Mouse (Mus musculus): ENCODE results near the gene Ctrb1.

Ctrb1 gene

GRCm38 (mm10) chr8:111690960-111691445, at the start of gene Ctrb1:
Gene Ctrb1, minus strand, starts transcription at chr8:111691010.
- DNase-seq: no peak

GRCm38 (mm10) chr8:111740301-111740711, 49.5 kb upstream of the Ctrb1 start:
- DNase-seq: peak; percentile 20

DNA sequence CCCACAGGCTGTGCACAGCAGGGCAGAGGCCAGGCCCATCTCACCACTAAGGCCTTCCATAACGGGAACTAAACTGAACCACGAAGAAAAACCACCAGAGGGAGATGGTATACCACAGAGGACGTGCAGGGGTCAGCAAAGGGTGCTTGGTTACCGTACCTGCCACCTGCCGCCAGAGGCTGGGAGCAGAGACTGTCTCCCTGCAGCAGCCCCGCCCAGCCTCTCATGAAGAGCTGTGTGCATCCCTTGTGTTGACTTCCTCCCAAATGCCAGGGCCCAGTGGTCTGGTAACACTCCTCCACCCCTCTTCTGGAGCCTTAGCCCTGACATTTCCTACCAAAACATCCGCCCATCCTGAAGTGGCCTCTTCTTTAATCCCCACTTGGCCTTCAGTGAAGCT, 48.8 kb upstream of the Ctrb1 start:
- DNase-seq: no peak

GRCm38 (mm10) chr8:111738867-111739266, 48.1 kb upstream of the Ctrb1 start:
- no peak for DNase-seq

DNA sequence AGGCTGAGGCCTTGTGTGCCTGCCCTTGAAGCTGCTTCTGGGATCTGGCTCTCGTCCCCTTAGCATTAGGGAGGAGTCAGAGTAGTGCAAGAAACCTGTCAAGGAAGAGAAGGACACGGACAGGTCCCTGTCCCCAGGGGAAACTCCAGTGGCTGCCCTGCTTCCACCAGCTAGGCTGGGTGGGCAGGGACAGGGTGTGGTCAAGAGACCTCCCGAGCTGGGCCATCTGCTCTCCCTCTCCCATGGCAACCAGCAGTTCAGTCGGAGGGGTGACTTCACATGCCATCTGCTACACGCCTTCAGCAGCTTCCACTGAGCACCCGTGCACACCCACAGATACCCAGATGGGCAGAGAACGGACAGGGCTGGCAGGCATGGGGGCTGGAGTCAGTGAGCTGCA, 45.5 kb upstream of the Ctrb1 start:
- peak; percentile 53 for DNase-seq

GRCm38 (mm10) chr8:111735791-111736190, 45.0 kb upstream of the Ctrb1 start:
- peak; percentile 23 for DNase-seq

DNA sequence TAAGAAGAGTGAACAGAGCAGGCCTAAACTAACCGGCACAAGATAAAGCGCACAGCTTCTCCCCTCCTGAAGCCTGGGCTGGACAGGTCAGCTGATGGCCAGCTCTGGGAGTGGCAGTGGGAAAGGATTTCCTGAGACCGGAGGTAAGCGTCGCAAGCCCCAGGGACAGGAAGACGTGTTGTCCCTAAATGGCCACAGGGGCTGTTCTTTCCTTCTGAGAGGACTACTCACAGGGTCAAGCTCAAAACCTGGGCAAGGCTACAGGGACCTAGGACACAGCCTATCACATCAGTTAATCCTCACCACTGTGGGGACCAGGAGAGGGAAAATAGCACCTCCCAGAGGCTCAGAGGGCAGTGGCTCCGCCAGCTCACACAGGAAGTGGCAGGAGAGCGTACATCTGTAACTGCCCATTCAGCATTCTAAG, 44.5 kb upstream of the Ctrb1 start:
- peak; percentile 25 for DNase-seq

- DNase-seq: no peak
Measured at GRCm38 (mm10) chr8:111734244-111734960, 43.6 kb upstream of the Ctrb1 start.

GRCm38 (mm10) chr8:111733581-111734243, 42.9 kb upstream of the Ctrb1 start:
- DNase-seq: no peak

DNA sequence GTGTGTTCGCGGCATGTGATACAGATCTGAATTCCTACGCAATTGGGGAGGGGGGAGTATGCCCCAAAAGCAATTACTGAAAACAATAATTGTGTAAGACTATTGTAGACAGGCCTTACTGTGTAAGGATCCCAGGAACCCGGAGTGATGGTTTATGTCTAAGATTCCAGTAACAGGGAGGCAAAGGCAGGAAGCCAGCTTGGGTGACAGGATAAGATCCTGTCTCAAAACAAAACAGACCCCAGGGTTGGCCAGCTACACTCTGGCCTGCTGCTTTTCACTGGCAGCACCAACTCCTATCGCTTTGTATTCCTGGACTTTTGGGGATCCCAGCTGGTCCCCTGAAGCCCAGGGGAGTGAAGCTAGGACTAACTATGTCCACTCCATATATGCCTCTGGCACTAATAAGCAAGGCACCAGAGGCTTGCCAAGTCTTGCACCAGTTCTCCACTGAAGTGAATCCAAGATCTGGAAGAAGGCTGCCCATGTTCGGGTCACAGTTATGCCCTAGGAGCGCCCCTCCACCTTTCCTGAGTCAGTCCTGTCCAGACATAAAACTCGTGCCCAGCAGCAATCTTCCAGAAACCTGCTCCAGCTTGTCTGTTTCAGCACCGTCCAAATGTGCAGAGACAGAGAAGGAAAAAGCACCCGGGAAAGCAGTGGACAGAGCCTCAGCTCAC, 41.7 kb upstream of the Ctrb1 start:
- DNase-seq: no peak

DNA sequence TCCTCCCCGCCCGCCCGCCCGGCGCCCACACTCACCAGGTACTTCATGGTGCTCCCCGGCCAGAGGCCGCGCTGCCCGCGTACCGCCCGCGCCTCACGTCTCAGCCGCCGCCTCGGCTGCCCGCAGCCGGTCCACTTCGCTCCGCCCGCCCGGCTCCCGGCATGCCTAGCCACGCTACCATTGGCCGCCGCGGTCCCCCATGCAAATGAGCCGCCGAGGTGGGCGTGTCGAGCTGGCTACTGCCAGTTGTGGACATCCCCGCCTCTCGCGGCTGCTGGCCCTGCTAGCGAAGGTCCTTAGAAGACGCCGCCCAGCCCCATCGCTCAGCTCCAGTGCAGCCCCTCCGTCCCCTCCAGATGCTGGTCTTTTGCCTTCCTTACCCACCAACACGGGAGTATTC, 41.2 kb upstream of the Ctrb1 start:
- DNase-seq: peak; percentile 89

DNA sequence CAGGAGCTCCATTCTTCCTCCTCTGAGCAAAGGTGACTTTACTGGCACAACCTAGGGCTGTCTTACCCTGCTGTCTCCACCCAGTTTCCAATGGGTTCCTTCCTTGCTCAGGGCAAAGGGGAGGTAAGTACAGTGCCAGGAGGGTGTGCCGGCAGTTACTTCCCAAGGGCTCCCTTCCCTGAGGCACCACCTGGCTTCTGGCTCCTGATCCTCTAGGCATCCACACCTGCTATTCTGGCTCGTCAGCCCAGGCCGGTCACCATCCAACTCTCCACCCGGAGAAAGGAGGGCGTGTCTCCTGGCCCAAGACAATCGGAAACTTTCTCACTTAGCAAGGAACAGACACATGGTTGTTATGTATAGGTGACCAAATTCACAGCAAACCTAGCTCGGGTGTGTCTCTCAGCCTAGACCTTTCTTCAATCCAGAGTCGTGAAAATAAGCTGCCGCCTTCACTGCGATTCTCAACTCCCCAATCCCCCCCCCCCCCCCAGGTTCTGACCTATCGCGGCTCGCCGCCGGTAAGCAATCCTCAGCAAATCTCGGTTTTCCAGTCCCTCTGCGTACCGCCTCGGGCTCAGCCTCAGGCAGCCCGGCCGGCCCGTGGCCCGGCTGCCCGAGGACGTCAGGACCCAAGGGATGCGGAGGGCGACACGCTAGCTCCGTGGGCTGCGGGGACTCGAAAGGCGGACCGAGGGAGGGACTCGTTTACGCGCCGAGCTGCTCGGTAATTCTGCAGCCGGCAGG, 40.6 kb upstream of the Ctrb1 start:
- DNase-seq: no peak

GRCm38 (mm10) chr8:111729233-111730170, 38.7 kb upstream of the Ctrb1 start:
- no peak for DNase-seq

DNA sequence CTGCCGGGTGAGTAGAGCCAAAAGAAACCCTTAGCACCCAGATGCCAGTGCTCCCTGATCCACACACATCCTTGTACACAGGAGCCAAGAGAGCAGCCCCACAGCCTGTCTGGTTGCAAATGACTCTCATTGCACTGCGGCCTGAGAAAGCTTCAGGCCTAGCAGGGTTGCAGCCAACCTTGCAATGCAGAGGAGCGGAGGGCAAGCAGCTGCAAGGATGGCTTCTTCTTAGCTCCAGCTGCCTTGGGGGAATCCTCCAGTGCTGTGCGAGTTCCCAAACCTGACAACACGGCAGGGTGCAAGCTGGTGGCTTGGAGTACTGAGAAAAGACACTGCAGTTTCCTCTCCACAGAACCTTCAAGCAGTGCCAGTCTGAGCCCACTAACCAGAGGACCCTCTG, 37.7 kb upstream of the Ctrb1 start:
- DNase-seq: no peak

DNA sequence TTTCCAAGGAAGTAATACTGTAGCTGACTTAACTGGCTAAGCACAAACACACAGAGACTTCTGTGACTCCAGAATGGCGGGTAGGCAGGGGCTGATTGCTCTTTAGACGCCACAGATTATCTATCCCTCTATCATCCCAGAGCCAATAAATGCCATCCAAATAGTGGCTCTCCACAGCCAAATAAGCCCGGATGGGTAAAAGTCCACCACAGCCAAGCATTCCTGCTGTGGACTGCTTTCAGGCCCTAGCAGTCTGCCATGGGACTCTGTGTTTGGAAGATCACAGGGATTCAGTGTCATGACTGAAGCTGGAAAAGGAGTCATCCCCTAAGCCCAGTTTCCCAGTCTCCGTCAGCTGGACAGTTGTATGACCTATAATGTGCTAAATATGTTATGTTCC, 36.7 kb upstream of the Ctrb1 start:
- no peak for DNase-seq

- DNase-seq: peak; percentile 61
Measured at GRCm38 (mm10) chr8:111726102-111726900, 35.5 kb upstream of the Ctrb1 start.

DNA sequence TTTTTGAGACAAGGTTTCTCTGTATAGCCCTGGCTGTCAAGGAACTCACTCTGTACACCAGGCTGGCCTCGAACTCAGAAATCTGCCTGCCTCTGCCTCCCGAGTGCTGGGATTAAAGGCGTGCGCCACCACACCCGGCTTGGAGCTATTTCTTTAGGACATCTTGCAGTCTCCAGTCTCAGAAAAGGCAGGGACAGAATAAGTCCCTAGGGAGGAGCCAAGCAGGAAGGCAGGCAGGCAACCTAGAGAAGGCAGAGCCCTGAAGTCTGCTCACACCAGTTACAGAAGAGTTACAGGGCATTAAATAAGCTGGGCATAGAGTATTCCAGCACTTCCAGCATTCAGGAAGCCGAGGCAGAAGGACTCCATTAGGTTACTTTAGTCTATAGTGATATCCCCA, 34.5 kb upstream of the Ctrb1 start:
- no peak for DNase-seq

- DNase-seq: no peak
Measured at GRCm38 (mm10) chr8:111720115-111720544, 29.3 kb upstream of the Ctrb1 start.

GRCm38 (mm10) chr8:111718937-111719336, 28.1 kb upstream of the Ctrb1 start:
- DNase-seq: no peak

- DNase-seq: no peak
Measured at GRCm38 (mm10) chr8:111717866-111718265, 27.1 kb upstream of the Ctrb1 start.

DNA sequence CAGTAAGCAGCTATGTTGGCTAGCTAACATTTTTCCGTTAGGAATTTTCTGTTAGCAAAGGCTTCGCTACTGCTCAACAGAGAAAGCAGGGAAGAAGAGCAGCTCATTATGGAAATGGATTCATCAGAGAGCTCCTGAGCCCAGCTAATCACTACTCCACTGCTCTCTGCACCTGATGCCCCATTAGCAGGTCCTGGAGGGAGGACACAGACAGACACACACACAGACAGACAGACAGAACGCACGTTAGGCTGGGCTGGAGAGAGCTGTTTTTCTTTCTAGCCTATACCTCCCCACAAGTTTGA, 26.6 kb upstream of the Ctrb1 start:
- no peak for DNase-seq
